Mouse (Mus musculus): ENCODE measurements at regions not wholly inside any gene's neighbourhood (a gene's known extent, or its start where the extent isn't known, plus 50 kb on each side); places are given as distances from the start of the nearest gene placed in this dataset.

DNA sequence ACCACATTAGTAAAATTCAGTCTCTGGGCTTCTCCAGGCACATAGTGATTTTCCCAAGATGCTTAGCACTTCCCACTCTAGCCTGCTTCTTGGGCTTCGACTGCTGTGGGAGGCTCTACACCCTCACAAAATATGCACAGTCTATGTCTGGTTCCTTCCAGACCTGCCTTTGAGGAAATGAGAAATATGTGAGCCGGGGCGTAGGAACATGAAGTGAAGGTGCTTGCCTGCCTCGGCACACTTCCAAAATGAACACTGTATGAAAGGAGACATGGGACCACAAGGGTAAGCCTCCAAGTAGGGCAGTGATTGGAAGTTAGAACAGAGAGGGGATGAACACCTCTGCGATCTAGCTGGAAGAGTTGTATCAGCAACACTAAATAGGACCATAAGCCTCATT, 54.5 kb downstream of the Gm10260 start:
- DNase-seq, result no peak

DNA sequence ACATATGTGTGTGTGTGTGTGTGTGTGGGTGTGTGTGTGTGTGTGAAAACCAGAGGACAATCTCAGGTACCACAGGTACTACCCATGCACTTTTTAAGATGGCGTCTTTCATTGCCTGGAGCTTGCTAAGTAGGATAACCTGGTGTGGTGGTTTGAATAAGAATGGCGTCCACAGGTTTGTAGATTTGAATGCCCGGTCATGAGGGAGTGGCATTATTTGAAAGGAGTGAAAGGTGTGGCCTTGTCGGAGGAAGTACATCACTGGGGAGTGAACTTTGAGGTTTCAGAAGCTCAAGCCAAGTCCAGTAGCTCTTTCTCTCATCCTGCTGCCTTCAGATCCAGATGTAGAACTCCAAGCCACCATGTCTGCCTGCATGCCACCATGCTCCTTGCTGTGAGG, 55.9 kb downstream of the Gm10260 start:
- no peak for DNase-seq

DNA sequence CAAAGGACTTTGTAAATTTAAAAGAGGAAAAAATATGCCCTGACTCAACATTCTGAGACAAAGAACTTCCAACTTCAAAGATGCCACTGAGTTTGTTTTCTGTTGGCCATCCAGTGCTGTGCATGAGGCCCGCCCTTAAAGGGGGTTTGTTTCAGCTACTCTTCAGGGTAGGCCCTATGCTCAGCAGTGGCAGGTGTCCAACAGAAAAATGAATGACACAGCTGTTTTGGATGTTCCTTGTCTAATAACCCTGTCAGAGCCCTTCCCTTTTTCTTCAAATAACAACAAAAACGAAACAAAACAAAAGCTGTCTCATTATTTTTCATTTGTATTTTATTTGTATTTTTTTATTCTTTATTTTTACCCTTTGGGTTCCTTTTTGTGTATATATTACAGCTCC, 61.5 kb downstream of the Gm10260 start:
- DNase-seq, result no peak

DNA sequence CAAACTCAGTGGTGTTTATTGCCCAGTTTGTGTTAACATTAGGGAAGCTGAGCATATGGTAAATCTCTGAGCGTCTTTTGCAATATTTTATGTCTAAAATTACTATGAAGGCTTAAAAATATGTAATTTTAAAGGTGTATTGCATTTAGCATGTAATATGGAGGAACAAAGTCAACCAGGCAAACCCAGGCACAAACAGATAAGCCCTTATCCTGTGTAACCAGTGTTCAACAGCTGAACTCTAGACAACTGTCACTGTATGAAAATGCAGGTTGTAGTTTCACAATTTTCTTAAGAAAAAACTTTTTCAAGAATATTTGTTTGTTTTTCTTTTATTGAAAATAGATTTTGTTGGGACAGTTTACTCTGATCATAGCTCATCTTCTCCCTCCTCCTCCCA, 62.1 kb downstream of the Gm10260 start:
- DNase-seq, result no peak

DNA sequence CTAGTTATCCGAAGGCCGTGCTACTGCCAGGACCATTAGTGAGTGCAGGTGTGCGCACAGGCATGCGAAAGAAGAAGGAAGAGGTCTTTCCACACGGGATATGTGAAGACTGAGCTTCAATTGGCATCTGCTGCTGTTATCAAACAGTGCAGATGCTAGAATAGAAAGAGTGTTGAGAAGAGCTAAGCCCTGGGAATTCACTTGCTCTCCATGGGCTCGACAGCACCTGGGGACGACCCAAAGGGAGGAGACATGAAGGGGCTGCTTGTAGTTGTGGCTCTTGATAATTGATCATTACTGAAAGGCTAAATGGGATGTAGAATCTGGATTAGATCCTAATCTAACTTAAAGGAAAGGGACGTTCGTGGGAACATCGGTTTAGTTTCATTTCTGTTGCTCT, 63.2 kb downstream of the Gm10260 start:
- no peak for DNase-seq

DNA sequence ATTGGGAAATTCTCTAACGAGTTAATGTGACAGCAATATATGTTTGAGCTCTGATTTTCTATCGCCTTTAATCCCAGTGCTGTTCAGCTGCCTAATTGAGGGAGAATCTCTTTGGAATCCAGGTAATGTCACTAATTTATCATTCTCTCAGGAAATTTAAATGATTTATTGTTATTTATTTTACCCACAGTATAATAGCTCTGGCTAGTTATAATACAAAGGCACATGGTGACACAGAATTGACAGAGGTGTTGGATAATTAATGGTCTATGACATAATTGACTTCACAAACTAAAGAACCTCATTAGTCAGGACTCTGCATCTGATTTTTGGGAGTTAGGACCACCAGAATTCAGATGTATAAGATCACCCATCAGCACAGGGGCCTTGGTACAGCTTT, 65.4 kb downstream of the Gm10260 start:
- DNase-seq, result no peak

DNA sequence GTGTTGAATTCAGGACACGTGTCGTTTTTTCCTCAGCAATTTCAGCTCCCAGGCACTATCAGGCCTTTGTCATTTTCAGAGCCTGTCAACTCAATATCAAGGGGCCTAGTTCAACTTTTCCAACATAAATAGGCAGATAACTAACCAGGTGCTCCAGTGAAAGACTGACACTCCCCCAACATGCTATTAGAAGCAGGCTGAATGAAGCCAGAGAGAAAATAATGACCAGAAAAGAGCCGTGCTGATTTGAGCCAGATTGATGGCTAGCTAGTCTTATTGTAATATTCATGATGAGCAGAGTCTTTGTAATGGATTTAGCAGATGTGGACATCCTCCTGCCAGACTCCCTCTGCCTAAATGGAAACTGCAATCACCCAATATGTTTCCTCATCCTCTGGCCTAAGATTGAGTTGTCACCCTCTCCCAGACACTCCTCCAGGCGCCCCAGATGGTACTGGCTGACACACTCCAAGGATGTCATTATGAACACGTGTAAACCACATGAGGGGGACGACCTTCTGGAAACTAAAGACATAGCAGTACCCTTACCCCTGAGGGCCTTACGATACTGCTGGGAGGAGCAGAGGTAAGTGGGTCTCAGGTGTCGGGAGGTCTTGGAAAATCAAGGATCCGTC, 66.0 kb downstream of the Gm10260 start:
- DNase-seq, result no peak

DNA sequence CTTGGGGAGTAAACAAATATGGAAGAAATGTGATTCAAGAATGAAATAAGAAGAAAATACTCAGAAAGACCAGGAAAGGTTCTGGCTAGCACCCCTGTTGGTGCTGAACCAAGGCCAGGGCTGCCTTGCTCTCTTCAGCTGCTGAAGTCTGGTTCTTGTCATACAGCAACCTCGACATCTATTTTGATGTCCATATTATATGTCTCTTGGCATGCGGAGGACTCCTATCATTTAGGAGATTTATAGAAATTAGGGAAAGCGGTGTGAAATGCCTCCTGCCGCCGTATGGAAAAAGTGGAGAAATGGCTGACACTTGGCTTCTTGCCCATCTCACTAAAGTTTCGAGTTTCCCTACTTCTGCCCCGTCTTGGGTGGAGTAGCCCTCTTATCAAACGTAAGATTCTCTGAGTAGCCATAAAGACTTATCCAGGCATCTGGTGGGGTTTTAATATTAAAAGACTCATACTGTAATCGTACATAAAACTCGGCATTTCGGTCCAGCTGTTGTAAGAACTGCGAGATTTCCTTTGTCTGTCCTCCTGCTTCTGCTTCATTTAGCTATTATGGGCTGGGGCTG, 72.0 kb downstream of the Gm10260 start:
- DNase-seq, result no peak

DNA sequence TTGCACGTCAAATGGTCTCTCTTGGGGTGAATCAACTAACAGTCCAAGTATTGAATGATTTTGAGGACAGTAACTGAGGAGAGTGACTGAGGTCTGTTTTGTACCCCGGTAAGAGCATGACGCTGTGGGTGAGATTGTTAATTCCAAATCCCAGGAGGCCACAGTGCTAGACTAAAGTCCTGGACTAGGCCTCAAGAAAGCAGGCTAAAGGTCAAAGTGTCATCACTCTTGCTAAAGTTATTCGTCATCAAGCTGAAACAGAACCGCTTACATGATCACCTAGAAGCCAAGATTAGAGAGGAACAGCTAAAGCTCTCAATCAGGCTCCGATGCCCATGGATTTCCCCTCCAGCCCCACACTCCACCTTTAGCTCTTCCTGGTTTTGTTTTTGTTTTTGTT, 76.6 kb downstream of the Gm10260 start:
- peak; percentile 12 to 40 for DNase-seq

DNA sequence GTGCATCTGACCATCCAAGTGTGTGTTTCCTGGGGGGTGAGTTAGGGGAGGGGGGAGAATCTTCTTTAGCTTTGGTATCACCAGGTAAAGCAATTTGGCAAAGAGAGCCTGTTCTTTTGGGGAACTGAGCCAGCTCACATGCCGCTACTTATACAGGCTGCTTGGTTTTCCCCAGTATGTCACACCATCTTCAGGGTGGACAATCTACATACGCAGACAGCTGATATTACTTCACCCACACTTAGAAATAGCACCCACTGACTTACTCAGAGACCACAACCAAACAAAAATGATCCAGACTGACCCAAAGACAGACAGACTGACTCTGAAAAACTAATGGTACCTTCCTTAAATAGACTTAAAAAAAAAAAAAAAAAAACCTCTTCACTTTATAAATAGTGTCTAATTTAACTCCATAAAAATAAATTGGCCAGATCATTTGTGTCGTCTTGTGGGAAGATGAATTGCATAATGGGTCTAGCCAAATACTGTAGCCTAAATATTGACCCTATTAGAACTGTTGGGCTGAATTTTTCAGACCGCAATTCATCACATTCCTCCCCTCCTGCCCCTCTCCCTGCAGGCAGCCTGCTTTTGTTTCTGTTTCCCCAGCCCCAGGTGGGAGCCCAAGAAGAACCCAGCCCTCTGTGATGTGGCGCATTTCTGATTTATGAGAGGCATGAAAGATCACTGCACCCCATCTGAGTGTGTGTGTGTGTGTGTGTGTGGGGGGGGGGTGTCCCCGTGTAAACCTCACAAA, 79.0 kb downstream of the Gm10260 start:
- DNase-seq, result no peak

DNA sequence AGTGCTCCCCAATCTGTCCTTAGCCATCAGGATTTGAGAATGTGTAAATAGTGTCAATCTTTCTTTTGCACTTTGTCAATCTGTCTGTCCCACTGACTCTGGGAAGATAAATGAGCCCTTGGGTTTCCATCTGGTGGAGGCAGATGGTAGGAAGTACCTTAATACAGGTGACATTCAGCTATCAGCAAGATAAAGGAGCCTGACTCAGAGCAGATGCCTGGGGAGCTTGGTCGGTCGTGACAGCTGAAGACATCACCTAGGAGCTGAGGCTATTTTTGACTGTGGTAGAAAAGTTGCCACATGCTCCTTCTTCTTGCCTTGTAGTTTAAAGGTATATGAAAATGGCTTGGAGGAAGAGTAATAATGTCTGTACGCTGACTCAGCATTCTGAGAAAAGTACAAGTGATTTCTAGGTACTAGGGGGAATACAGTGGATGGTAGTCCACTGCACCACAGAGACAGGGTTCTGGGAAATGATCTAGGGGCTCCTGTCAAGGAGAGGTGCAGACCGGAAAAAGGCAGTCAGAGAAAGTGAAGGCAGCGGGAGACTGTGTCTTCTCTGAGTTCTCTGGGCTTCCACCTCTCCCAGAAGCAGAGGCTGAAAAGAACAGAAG, 80.0 kb downstream of the Gm10260 start:
- DNase-seq, result no peak

DNA sequence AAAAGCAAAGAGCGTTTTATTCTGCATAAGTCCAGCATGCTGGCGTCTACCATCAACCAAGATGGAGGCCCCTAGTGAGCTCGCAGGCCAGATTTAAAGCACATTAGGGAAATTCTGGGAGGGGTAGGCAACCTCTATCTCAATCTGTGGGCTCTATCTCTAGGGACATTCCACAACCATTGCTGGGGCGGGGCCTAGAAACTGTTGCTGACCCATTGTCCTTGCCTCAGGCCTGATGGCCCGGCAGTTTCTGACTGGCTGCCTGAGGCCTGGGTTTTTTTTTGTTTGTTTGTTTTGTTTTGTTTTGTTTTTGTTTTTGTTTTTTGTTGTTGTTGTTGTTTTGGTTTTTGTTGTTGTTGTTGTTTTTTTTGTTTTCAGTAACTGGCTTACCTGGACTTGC, 81.4 kb downstream of the Gm10260 start:
- no peak for DNase-seq

DNA sequence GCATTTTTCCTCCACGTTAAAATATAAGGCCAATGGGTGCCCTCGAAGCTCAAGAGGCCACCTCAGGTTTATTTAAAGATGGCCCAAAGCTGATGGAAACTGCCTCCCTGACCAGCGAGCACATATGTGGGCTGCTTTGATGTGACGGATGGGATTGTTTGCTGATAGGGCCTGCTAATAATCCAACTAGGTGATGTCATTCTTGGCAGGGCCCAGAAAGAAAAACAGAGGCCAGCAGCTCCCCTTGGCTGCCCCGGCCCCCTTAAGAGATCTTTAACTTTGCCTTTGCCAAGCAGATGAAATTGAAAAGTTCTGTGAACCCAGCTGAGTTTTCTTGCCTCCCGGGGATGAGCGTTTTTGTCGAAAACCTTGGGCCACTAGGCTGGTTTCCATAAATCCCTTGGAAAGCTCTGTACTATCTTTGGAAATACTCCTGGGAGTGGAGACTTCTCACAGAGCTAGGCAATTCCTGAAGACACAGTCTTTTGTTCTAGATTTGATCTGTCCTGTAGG, 83.8 kb downstream of the Gm10260 start:
- no peak for DNase-seq

DNA sequence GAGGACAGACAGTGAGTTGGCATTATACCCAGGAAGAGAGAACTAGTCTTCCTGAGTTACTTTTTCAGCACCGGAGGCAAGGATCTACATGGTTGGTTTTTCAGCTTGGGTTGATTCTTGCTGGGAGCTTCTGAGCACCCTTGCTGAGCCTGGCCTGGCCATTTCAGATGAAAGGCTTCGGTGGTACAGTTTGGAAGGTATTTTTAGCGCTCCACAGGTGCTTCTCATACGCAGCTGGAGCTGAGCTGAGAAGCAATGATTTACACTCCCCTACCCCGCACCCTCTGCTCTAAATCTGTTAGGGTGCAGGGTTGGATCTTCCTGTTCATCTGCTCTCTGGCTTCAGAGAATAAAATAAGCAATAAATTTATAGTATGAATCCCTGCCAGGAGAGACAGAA, 87.3 kb downstream of the Gm10260 start:
- DNase-seq, result no peak

DNA sequence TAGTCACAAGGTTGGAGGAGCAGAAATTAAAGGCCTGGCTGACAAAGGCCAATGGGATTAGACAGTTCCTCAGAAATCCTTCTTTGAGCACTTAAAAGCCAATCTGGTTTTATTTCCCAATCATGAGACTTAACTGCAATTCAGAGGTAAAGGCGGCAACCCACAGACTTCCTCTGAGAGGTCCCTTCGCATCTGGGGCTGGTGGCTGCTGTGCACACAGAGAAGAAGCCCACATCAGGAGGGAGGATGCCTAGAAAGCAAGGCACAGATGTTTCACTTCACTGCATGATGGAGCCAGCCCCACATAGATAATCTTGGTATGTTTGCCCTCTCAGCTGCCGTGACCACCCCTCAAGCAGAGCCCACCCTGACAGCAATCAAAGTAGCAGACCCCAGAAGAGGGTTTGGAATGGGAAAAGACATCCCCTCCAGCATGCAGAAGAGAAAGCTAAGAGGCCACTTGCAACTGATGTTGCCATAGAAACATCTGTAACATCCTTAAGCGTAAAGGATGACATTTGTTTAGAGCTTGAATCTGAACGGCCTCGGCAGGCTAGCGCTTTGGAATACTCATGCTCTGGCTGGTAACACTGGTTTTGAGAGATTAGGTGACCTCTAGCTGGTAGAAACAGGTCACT, 88.3 kb downstream of the Gm10260 start:
- DNase-seq, result no peak

DNA sequence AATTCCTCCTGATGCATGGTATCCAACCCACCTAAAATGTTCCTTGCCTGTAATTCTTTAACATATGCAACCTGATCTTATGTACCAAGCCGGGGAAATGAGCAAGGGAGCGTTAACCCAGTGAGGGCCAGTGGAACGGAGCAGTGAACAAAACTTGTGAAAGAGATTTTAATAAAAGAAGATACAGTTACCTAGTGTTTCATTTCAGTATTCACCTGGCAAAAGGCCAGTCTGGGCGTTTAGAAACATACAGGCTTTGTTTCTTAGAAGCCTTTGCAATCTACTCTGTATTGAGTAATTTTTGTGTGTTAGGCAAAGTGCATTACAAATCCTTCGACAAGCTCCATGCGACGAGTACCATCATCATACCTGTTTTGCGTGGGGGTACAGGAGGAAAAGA, 91.1 kb downstream of the Gm10260 start:
- DNase-seq, result no peak

DNA sequence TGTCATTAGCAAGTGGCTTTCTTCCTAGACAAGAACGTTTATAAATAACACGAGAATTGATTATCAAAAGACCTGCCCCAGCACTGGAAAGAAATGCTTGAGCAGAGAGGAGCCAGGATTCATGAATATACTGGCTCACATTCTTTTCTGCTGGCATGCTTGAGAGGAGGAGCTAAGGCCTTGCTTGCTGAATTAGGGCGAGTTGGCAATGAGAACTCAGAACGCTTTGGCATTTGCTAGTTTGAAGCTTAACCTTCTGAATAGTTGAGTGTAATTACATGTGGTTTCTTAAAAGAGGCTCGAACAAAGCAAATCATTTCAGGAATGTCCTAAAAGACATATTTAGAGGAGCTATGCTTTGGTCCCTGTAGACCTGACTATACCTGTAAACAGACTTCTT, 91.5 kb downstream of the Gm10260 start:
- peak in 1 of 2 experiments; percentile 29 for DNase-seq

DNA sequence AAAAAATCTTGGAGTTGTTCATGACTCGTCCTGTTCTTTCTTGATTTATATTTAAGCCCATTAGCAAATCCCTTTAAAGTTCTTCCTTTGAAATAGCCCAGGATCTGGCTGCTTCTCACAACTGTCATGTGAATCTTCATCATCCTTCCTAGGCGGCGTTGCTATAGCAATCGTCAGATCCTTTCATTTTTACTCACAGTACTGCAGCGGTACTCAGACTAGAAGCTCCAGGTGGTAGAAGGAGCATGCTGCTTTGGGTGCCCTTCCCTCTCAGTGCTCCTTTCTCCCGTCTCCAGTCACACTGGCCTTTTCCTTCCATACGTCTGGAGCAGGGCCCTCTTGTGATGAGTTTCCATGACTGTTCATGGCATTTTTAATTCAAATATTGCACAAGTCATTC, 93.1 kb downstream of the Gm10260 start:
- DNase-seq, result no peak

DNA sequence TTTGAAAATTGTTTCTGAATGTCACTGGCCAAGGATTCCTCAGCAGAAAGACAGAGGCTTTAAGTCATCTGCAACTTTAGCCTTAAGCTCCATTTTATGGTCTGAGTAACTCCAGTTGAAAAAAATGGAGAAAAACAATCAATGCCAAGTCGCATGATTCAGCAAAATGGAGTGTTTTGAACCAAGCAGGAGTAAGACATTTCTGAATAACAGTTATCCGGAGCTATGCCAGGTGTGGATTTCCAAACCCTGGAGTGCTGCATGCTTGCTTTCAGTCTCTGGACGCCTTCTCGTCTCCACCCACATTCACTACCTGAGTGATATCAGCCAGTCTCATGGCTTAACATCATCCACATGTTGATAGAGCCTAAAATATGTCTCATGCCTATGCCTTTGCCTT, 93.7 kb downstream of the Gm10260 start:
- no peak for DNase-seq

DNA sequence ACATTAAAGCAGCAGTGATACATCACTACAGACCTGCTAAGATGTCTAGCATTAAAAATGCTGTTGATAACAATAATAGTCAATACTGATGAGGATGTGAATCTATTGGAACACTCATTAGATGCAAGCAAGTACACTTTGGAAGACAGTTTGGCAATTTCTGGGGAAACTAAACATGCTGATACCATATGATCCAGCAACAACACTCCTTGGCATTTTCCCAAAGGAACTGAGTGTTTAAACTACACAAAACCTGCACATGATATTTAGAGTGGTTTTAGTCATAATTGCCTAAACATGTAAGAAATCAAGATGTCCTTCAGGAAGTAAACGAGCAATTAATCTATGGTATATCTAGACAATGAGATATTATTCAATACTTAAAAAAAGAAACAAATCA, 95.2 kb downstream of the Gm10260 start:
- DNase-seq, result no peak

DNA sequence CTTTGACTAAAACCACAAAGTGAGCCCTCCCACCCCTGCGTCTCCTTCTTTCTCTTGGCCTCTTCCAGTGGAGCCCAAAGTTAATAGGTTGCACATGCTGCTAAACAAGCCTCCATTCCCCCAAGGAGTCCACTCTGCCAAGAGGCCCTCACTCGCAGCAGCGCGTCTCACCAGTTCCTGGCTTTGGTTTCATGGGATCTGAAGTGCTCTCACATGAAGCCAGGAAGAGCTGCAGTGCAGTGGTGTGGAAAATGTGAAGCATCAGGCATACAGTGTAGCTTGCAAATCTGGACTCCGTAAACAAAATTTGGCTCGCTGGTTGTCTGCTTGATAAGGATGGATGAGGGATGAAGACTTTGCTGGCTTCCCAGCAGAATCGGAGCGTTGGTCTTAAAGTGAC, 97.7 kb downstream of the Gm10260 start:
- DNase-seq, result no peak

DNA sequence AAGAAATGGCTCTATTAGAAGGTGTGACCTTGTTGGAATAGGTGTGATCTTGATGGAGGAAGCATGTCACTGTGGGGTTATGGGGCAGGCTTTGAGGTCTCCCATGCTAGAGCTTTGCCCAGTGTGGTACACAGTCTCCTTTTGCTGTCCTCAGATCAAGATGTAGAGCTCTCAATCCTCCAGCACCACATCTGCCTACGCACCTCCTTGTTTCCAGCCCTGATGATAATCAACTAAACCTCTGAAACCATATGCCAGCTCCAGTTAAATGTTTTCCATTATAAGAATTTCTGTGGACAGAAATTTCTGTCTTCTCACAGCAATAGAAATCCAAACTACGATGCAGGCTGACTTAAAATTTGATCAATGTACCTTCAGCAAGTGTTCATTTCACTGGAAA, 103.8 kb downstream of the Gm10260 start:
- no peak for DNase-seq

DNA sequence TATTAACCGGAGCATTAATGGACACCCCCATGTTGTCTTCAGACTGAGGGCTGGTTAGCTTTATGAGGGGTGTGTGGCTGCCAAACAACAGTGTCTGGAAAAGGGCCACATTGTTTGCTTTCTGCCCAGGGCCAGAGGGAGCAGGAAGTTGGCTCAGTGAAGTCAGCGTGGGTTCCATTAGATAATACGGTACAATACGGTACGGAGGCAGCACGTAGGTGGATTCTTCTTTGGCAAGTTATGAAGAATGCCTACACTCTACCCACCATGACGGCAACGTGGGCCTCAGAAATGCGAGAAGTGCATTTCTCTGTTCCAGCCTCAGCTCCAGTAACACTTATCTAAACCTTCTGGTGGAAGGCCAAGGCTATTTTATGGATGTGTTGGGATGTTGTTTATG, 108.2 kb downstream of the Gm10260 start:
- DNase-seq, result no peak
